Mouse (Mus musculus) hindbrain, postnatal 0 days (tissue): ENCODE results near the gene Kmt2b. TPM values are rescaled to one million over a fixed set of nuclear protein-coding genes. Genes with fewer than 3 reads are reported as not detected.

Experiments
- ATAC-seq: fragments of 200-750 bp; cut with Nextera tagmentation; 2 replicates; pipeline ENCODE4 v1.8.0; 2017; ENCODE audit warnings: mild to moderate bottlenecking, moderate TSS enrichment, moderate library complexity
- DNase-seq: peaks from one replicate; pipeline ENCODE4 v3.0.0-alpha.2; 2015; ENCODE audit warnings: low spot score
- H3K27ac ChIP-seq: fragments of 300-500 bp; sonication (generic); 2 replicates; pipeline ENCODE4 v1.5.1; 2014; ENCODE audit warnings: mild to moderate bottlenecking
- H3K27me3 ChIP-seq: fragments of 300-500 bp; sonication (generic); 2 replicates; pipeline ENCODE4 v1.6.1; 2014; ENCODE audit warnings: low read length, mixed read lengths; ENCODE audit not compliant: insufficient read depth
- H3K36me3 ChIP-seq: fragments of 300-500 bp; sonication (generic); 2 replicates; pipeline ENCODE4 v1.6.1; 2014; ENCODE audit warnings: low read length, mixed read lengths; ENCODE audit not compliant: insufficient read depth
- H3K4me1 ChIP-seq: fragments of 300-500 bp; sonication (generic); 2 replicates; pipeline ENCODE4 v1.6.1; 2014; ENCODE audit warnings: antibody characterized with exemption, low read length, mixed read lengths; ENCODE audit not compliant: insufficient read depth
- H3K4me2 ChIP-seq: fragments of 300-500 bp; sonication (generic); 2 replicates; pipeline ENCODE4 v1.6.1; 2014; ENCODE audit warnings: low read depth, mild to moderate bottlenecking, low read length, moderate library complexity, mixed read lengths
- H3K4me3 ChIP-seq: fragments of 300-500 bp; sonication (generic); 2 replicates; pipeline ENCODE4 v1.5.1; 2014; ENCODE audit warnings: low read length
- H3K9ac ChIP-seq: fragments of 300-500 bp; sonication (generic); replicated peaks from 2 replicates; pipeline ENCODE4 v1.6.1; 2014; ENCODE audit warnings: mild to moderate bottlenecking, low read length, moderate library complexity, mixed read lengths
- H3K9me3 ChIP-seq: fragments of 300-500 bp; sonication (generic); 2 replicates; pipeline ENCODE4 v1.6.1; 2016; ENCODE audit warnings: low read length, mixed read lengths
- CTCF ChIP-seq: IDR thresholded peaks from 2 replicates; pipeline ENCODE4 v1.5.1; 2016; ENCODE audit warnings: antibody characterized with exemption, control low read depth, low read depth
- WGBS: fragments of 180-500 bp; shearing (Covaris S2); extraction: QIAGEN DNeasy Blood & Tissue Kit; methylation state at CpG from one replicate; pipeline ENCODE4 v1.1.7; 2014; 5-methylcytosine and 5-hydroxymethylcytosine counted together
- polyA plus RNA-seq: library from polyadenylated mRNA; unstranded; fragments of >200 nt; fragmentation: Nextera tagmentation; extraction: Ambion mirVana; gene quantifications from 2 replicates; pipeline ENCODE4 v1.2.1, GENCODE M21; 2015
- total RNA-seq: library from RNA; depleted of rRNA; stranded (reverse); fragments of >200 nt; gene quantifications from 2 replicates; pipeline ENCODE4 v1.2.3, GENCODE M21; 2014

Kmt2b gene
- total and polyA plus RNA-seq, 2 experiments from 2014 or later = 7.1 to 36.7 TPM

GRCm38 (mm10) chr7:30544327-30544726, 44.2 kb downstream of the Kmt2b start:
- no peak for ATAC-seq

GRCm38 (mm10) chr7:30540572-30540971, 48.0 kb downstream of the Kmt2b start:
- Histone ChIP-seq H3K9me3 (no peaks in the 10 kb centered on the region), H3K4me3 (no peak overlapping the region), H3K27ac (no peak overlapping the region), H3K4me1 (no peaks in the 10 kb centered on the region; the same call in 1 of the 2 replicates), H3K9ac (no peak overlapping the region), H3K36me3 (peaks cover 4% of the 10 kb centered on the region), H3K4me2 (no peak overlapping the region), H3K27me3 (no peaks in the 10 kb centered on the region)
- TF ChIP-seq CTCF = no peak
- ATAC-seq = 0 out of 2 replicates have a peak, but pooled peaks have one; percentile 30
- DNase-seq = no peak
- WGBS = 96% methylated on average over 7 of the region's 7 CpGs

More at GRCm38 (mm10) chr7:30544327-30544726, 44.2 kb downstream of the Kmt2b start:
- WGBS = 90% methylated on average over 2 of the region's 2 CpGs
- no peak overlapping the region for H3K27ac ChIP-seq
- DNase-seq = no peak
- H3K36me3 ChIP-seq = peaks cover 16% of the 10 kb centered on the region
- TF ChIP-seq CTCF = no peak
- no peak overlapping the region for H3K9ac ChIP-seq
- H3K4me3 ChIP-seq = no peak overlapping the region
- no peaks in the 10 kb centered on the region for H3K4me1 ChIP-seq
- H3K27me3 ChIP-seq = no peaks in the 10 kb centered on the region
- H3K4me2 ChIP-seq = no peak overlapping the region
- H3K9me3 ChIP-seq = no peaks in the 10 kb centered on the region

- TF ChIP-seq CTCF = no peak
- Histone ChIP-seq H3K36me3 (peaks cover 18% of the 10 kb centered on the region), H3K27ac (peak within 1 kb of the TSS; percentile 94), H3K27me3 (no peaks in the 10 kb centered on the region), H3K9me3 (no peaks in the 10 kb centered on the region), H3K9ac (peak within 1 kb of the TSS; percentile 84), H3K4me3 (peak within 1 kb of the TSS; percentile 83), H3K4me1 (peaks cover 22% of the 10 kb centered on the region), H3K4me2 (peak within 1 kb of the TSS; percentile 75)
- 0% methylated on average over 41 of the region's 84 CpGs for WGBS
- ATAC-seq (peak; percentile 93), DNase-seq (peak; percentile 99)
Measured at GRCm38 (mm10) chr7:30534633-30535577, 53.6 kb downstream of the Kmt2b start, which contains the start of gene Arhgap33. TSS of gene Arhgap33 (minus strand) at chr7:30535060.

GRCm38 (mm10) chr7:30533941-30534632, 54.4 kb downstream of the Kmt2b start:
- Histone ChIP-seq H3K27ac (peak overlapping the region; percentile 94), H3K4me3 (peak overlapping the region; percentile 83), H3K36me3 (peaks cover 26% of the 10 kb centered on the region), H3K9ac (peak overlapping the region; percentile 84), H3K4me2 (peak overlapping the region; percentile 75), H3K4me1 (peaks cover 22% of the 10 kb centered on the region), H3K27me3 (no peaks in the 10 kb centered on the region), H3K9me3 (no peaks in the 10 kb centered on the region)
- DNase-seq = peak; percentile 44
- no peak for TF ChIP-seq CTCF
- ATAC-seq = peak; percentile 27
- 2% methylated on average over 20 of the region's 26 CpGs for WGBS

GRCm38 (mm10) chr7:30532931-30533330, 55.6 kb downstream of the Kmt2b start:
- H3K27me3 ChIP-seq = no peaks in the 10 kb centered on the region
- peak overlapping the region; percentile 54 for H3K27ac ChIP-seq
- H3K4me3 ChIP-seq = peak overlapping the region; percentile 83
- peaks cover 22% of the 10 kb centered on the region for H3K4me1 ChIP-seq
- DNase-seq = peak; percentile 58
- no peaks in the 10 kb centered on the region for H3K9me3 ChIP-seq
- H3K36me3 ChIP-seq = peaks cover 38% of the 10 kb centered on the region
- peak overlapping the region; percentile 84; the same call in 1 of the 2 replicates for H3K9ac ChIP-seq
- ATAC-seq = peak; percentile 36
- H3K4me2 ChIP-seq = peak overlapping the region; percentile 75
- 10% methylated on average over 8 of the region's 8 CpGs for WGBS
- TF ChIP-seq CTCF = no peak

GRCm38 (mm10) chr7:30531291-30531815, 57.2 kb downstream of the Kmt2b start:
- 0 out of 2 replicates have a peak overlapping the region, but pooled peaks have one; percentile 28 for H3K9ac ChIP-seq
- 0 out of 2 replicates have a peak overlapping the region, but pooled peaks have one; percentile 17 for H3K4me2 ChIP-seq
- no peaks in the 10 kb centered on the region for H3K27me3 ChIP-seq
- H3K9me3 ChIP-seq = no peaks in the 10 kb centered on the region
- peaks cover 22% of the 10 kb centered on the region for H3K4me1 ChIP-seq
- no peak for DNase-seq
- peaks cover 53% of the 10 kb centered on the region for H3K36me3 ChIP-seq
- ATAC-seq = no peak
- no peak overlapping the region for H3K27ac ChIP-seq
- no peak for TF ChIP-seq CTCF
- 82% methylated on average over 9 of the region's 9 CpGs for WGBS
- no peak overlapping the region for H3K4me3 ChIP-seq
